Mouse (Mus musculus): Measurements from ENCODE around the gene Snrpb2. TPM values are rescaled to one million over a fixed set of nuclear protein-coding genes. Genes with fewer than 3 reads are reported as not detected.

Gene Snrpb2
- polyA plus RNA-seq, 2 experiments from 2014 or later, result 61.5 to 95.5 TPM

- ATAC-seq, result no peak
Measured at GRCm38 (mm10) chr2:143094761-143095160, 31.9 kb downstream of the Snrpb2 start.

GRCm38 (mm10) chr2:143097170-143097569, 34.3 kb downstream of the Snrpb2 start:
- ATAC-seq, result no peak

GRCm38 (mm10) chr2:143113859-143114258, 51.0 kb downstream of the Snrpb2 start:
- no peak for ATAC-seq

- no peak for ATAC-seq
Measured at GRCm38 (mm10) chr2:143114716-143115115, 51.9 kb downstream of the Snrpb2 start.

GRCm38 (mm10) chr2:143117453-143117852, 54.6 kb downstream of the Snrpb2 start:
- no peak for ATAC-seq

GRCm38 (mm10) chr2:143118221-143118620, 55.4 kb downstream of the Snrpb2 start:
- ATAC-seq, result no peak

Other genes with a start within 250 kb of the Snrpb2 start
- 10 to 100 TPM in 1 of 2 experiments, 1 to 10 TPM in 1; 9.3 to 11.5 TPM for gene Kif16b, start 161.5 kb upstream of the Snrpb2 start, polyA plus RNA-seq (2017; shearing (Covaris generic))
- not detected for gene Otor, start 15.4 kb downstream of the Snrpb2 start, polyA plus RNA-seq (2017; shearing (Covaris generic))